Comparison of ENCODE assay signal across 8 mouse cellular contexts in genomic region chr4:151994228-151995171, GRCm38 (mm10). TPM values are rescaled to one million over a fixed set of nuclear protein-coding genes. Genes with fewer than 3 reads are reported as not detected.
DNase-seq lines count a peak whose midpoint lies in the region; ATAC-seq lines count a peak whose summit lies in the region.

No protein-coding gene starts in this region.

- no peaks in the 10 kb centered on the region for H3K9me3 ChIP-seq in forebrain, embryonic 15.5 days
- no peaks in the 10 kb centered on the region for H3K9me3 ChIP-seq in kidney, embryonic 16.5 days (ENCODE audit: low read length)
- no peaks in the 10 kb centered on the region for H3K9me3 ChIP-seq in midbrain, embryonic 10.5 days (replicated peaks)

- peak overlapping the region; percentile 89 for H3K9ac ChIP-seq in forebrain, embryonic 15.5 days (replicated peaks)
- H3K9ac ChIP-seq in kidney, embryonic 16.5 days (replicated peaks; ENCODE audit: low read length), result peak overlapping the region; percentile 96

- H3K27ac ChIP-seq in forebrain, embryonic 15.5 days (replicated peaks), result no peak overlapping the region
- peak overlapping the region; percentile 87 for H3K27ac ChIP-seq in kidney, embryonic 16.5 days (ENCODE audit: low read length)
- peak overlapping the region; percentile 96 for H3K27ac ChIP-seq in midbrain, embryonic 10.5 days (replicated peaks)

- H3K27me3 ChIP-seq in forebrain, embryonic 15.5 days, result no peaks in the 10 kb centered on the region
- no peaks in the 10 kb centered on the region for H3K27me3 ChIP-seq in kidney, embryonic 16.5 days (ENCODE audit: insufficient read depth, low read length)
- peaks cover 20% of the 10 kb centered on the region; the same call in 1 of the 2 replicates for H3K27me3 ChIP-seq in midbrain, embryonic 10.5 days (ENCODE audit: low read depth, poor library complexity, severe bottlenecking)

- peak; percentile 46 for DNase-seq in left cerebral cortex, postnatal 4 days
- DNase-seq in left cerebral cortex, adult 18-20 months (ENCODE audit: low spot score in 2 of 2), result no peak
- peak; percentile 61 for DNase-seq in adrenal gland, postnatal 10 days
- DNase-seq in midbrain, embryonic 10.5 days (ENCODE audit: low spot score), result peak; percentile 60
- peak; percentile 62 for DNase-seq in thymus, postnatal 4 days

- ATAC-seq in forebrain, embryonic 15.5 days (replicated peaks), result no peak
- ATAC-seq in kidney, embryonic 16.5 days (ENCODE audit: low FRiP score, low TSS enrichment), result no peak
- no peak for ATAC-seq in inflammation-experienced regulatory T-cells, adult 6 months

- H3K36me3 ChIP-seq in forebrain, embryonic 15.5 days, result peaks cover 23% of the 10 kb centered on the region
- peaks cover 30% of the 10 kb centered on the region for H3K36me3 ChIP-seq in kidney, embryonic 16.5 days (ENCODE audit: insufficient read depth, low read length)
- peaks cover 41% of the 10 kb centered on the region for H3K36me3 ChIP-seq in midbrain, embryonic 10.5 days

- intact Hi-C loops in left cerebral cortex, postnatal 4 days (cut with DNase I), result no loop called here

- H3K4me2 ChIP-seq in forebrain, embryonic 15.5 days (replicated peaks), result peak overlapping the region; percentile 88
- peak overlapping the region; percentile 92 for H3K4me2 ChIP-seq in kidney, embryonic 16.5 days (replicated peaks; ENCODE audit: low read depth, low read length)

- WGBS in forebrain, embryonic 15.5 days, result under 1% methylated on average over 55 of the region's 61 CpGs
- WGBS in kidney, embryonic 16.5 days, result 1% methylated on average over 59 of the region's 61 CpGs
- WGBS in midbrain, embryonic 10.5 days, result under 1% methylated on average over 61 of the region's 61 CpGs

- peak overlapping the region; percentile 99 for H3K4me3 ChIP-seq in forebrain, embryonic 15.5 days
- peak overlapping the region; percentile 92 for H3K4me3 ChIP-seq in kidney, embryonic 16.5 days (ENCODE audit: low read length)
- H3K4me3 ChIP-seq in midbrain, embryonic 10.5 days, result peak overlapping the region; percentile 95

- peaks cover 29% of the 10 kb centered on the region for H3K4me1 ChIP-seq in forebrain, embryonic 15.5 days
- H3K4me1 ChIP-seq in kidney, embryonic 16.5 days (ENCODE audit: insufficient read depth, low read length), result peaks cover 27% of the 10 kb centered on the region
- H3K4me1 ChIP-seq in midbrain, embryonic 10.5 days, result peaks cover 38% of the 10 kb centered on the region

RNA-seq across cellular contexts. Expression of gene Phf13, which starts 1.6 kb away (rescaled TPM):
- total RNA-seq in left cerebral cortex, postnatal 4 days (2021), result 10 to 100 TPM; 20.6 to 21.2 TPM
- total RNA-seq in left cerebral cortex, adult 18-20 months (2021), result 10 to 100 TPM; 17.8 to 19.5 TPM
- total RNA-seq in adrenal gland, postnatal 10 days (2021), result 10 to 100 TPM; 16.4 to 17.8 TPM
- 19.5 and 21.8 TPM in 2 replicates for polyA plus RNA-seq in forebrain, embryonic 15.5 days (2015; fragmentation: Nextera tagmentation; extraction: Ambion mirVana)
- polyA plus RNA-seq in kidney, embryonic 16.5 days (2015; fragmentation: Nextera tagmentation; extraction: Ambion mirVana), result 31.2 and 33.3 TPM in 2 replicates
- 23.9 and 30.4 TPM in 2 replicates for polyA plus RNA-seq in midbrain, embryonic 10.5 days (2016; fragmentation: Nextera tagmentation; extraction: Ambion mirVana)
- 1 to 10 TPM; 3.2 to 4.6 (median 4.2) TPM for polyA plus RNA-seq in inflammation-experienced regulatory T-cells, adult 6 months (2017; shearing (Covaris generic))

RNA-seq across cellular contexts. Expression of gene Thap3, which starts 5.7 kb away (rescaled TPM):
- total RNA-seq in left cerebral cortex, postnatal 4 days (2021), result 10 to 100 TPM; 29.2 to 33.0 TPM
- 10 to 100 TPM; 16.9 to 23.7 TPM for total RNA-seq in left cerebral cortex, adult 18-20 months (2021)
- total RNA-seq in adrenal gland, postnatal 10 days (2021), result 10 to 100 TPM; 15.3 to 27.0 TPM
- polyA plus RNA-seq in forebrain, embryonic 15.5 days (2015; fragmentation: Nextera tagmentation; extraction: Ambion mirVana), result 41.4 and 41.6 TPM in 2 replicates
- polyA plus RNA-seq in kidney, embryonic 16.5 days (2015; fragmentation: Nextera tagmentation; extraction: Ambion mirVana), result 42.4 and 46.4 TPM in 2 replicates
- polyA plus RNA-seq in midbrain, embryonic 10.5 days (2016; fragmentation: Nextera tagmentation; extraction: Ambion mirVana), result 32.1 and 36.2 TPM in 2 replicates
- polyA plus RNA-seq in inflammation-experienced regulatory T-cells, adult 6 months (2017; shearing (Covaris generic)), result 100 to 1,000 TPM; 107 to 167 (median 117) TPM

RNA-seq across cellular contexts. Expression of gene Klhl21, which starts 14.1 kb away (rescaled TPM):
- total RNA-seq in left cerebral cortex, postnatal 4 days (2021), result 1 to 10 TPM; 6.6 to 7.1 TPM
- total RNA-seq in left cerebral cortex, adult 18-20 months (2021), result 10 to 100 TPM; 20.2 to 20.3 TPM
- total RNA-seq in adrenal gland, postnatal 10 days (2021), result 10 to 100 TPM; 17.8 to 21.4 TPM
- polyA plus RNA-seq in forebrain, embryonic 15.5 days (2015; fragmentation: Nextera tagmentation; extraction: Ambion mirVana), result 3.0 and 3.5 TPM in 2 replicates
- polyA plus RNA-seq in kidney, embryonic 16.5 days (2015; fragmentation: Nextera tagmentation; extraction: Ambion mirVana), result 12.1 and 12.6 TPM in 2 replicates
- polyA plus RNA-seq in midbrain, embryonic 10.5 days (2016; fragmentation: Nextera tagmentation; extraction: Ambion mirVana), result 6.9 and 8.5 TPM in 2 replicates
- polyA plus RNA-seq in inflammation-experienced regulatory T-cells, adult 6 months (2017; shearing (Covaris generic)), result 1 to 10 TPM; 3.0 to 4.2 (median 3.6) TPM

RNA-seq across cellular contexts. Expression of gene Zbtb48, which starts 33.0 kb away (rescaled TPM):
- 10 to 100 TPM; 17.4 to 17.6 TPM for total RNA-seq in left cerebral cortex, postnatal 4 days (2021)
- total RNA-seq in left cerebral cortex, adult 18-20 months (2021), result 10 to 100 TPM; 12.3 to 12.7 TPM
- total RNA-seq in adrenal gland, postnatal 10 days (2021), result 1 to 10 TPM; 7.2 to 9.6 TPM
- polyA plus RNA-seq in forebrain, embryonic 15.5 days (2015; fragmentation: Nextera tagmentation; extraction: Ambion mirVana), result 18.0 and 21.5 TPM in 2 replicates
- polyA plus RNA-seq in kidney, embryonic 16.5 days (2015; fragmentation: Nextera tagmentation; extraction: Ambion mirVana), result 25.3 and 26.0 TPM in 2 replicates
- 18.7 and 25.6 TPM in 2 replicates for polyA plus RNA-seq in midbrain, embryonic 10.5 days (2016; fragmentation: Nextera tagmentation; extraction: Ambion mirVana)
- polyA plus RNA-seq in inflammation-experienced regulatory T-cells, adult 6 months (2017; shearing (Covaris generic)), result 10 to 100 TPM; 16.2 to 26.3 (median 18.9) TPM

RNA-seq across cellular contexts. Expression of gene Tas1r1, which starts 43.9 kb away (rescaled TPM):
- under 1 TPM; 0.56 to 0.83 TPM for total RNA-seq in left cerebral cortex, postnatal 4 days (2021)
- total RNA-seq in left cerebral cortex, adult 18-20 months (2021), result under 1 TPM; 0.49 to 0.68 TPM
- not detected for total RNA-seq in adrenal gland, postnatal 10 days (2021)
- polyA plus RNA-seq in forebrain, embryonic 15.5 days (2015; fragmentation: Nextera tagmentation; extraction: Ambion mirVana), result 1.5 TPM in 2 replicates
- polyA plus RNA-seq in kidney, embryonic 16.5 days (2015; fragmentation: Nextera tagmentation; extraction: Ambion mirVana), result 0.50 and 0.63 TPM in 2 replicates
- polyA plus RNA-seq in midbrain, embryonic 10.5 days (2016; fragmentation: Nextera tagmentation; extraction: Ambion mirVana), result 0.73 and 0.75 TPM in 2 replicates
- polyA plus RNA-seq in inflammation-experienced regulatory T-cells, adult 6 months (2017; shearing (Covaris generic)), result not detected

Comparison
In these comparisons a context has a peak if more than half of its experiments do, and no peak if none do; other contexts are left out.
1. DNase-seq: peak in left cerebral cortex, postnatal 4 days (single experiment), adrenal gland, postnatal 10 days (single experiment), midbrain, embryonic 10.5 days (single experiment) and thymus, postnatal 4 days (single experiment); none in left cerebral cortex, adult 18-20 months (0 of 2).
2. Peak in every context shown above with its lines, with median percentiles within 50 percentile points of each other: H3K4me3 ChIP-seq.